Mouse (Mus musculus) limb, embryonic 11.5 days (tissue): Measurements from ENCODE around the gene Naip6. TPM values are rescaled to one million over a fixed set of nuclear protein-coding genes. Genes with fewer than 3 reads are reported as not detected.
"Not testable (repeated sequence)": the region's sequence is repeated elsewhere in the genome, so short reads cannot be mapped to it uniquely, and the experiment has no call there.

Source experiments
- ATAC-seq: fragments of 200-750 bp; cut with Nextera tagmentation; 2 replicates; pipeline ENCODE4 v1.8.0; 2017; ENCODE audit warnings: low read depth; ENCODE audit not compliant: insufficient number of reproducible peaks, low FRiP score, low TSS enrichment
- DNase-seq: peaks from one replicate; pipeline ENCODE4 v3.0.0-alpha.2; 2015; ENCODE audit warnings: low spot score
- H3K27ac ChIP-seq: fragments of 300-500 bp; sonication (generic); replicated peaks from 2 replicates; pipeline ENCODE4 v1.5.1; 2014; ENCODE audit warnings: low read depth, mild to moderate bottlenecking, low read length
- H3K27me3 ChIP-seq: fragments of 300-500 bp; sonication (generic); 2 replicates; pipeline ENCODE4 v1.6.1; 2014; ENCODE audit warnings: mild to moderate bottlenecking, low read length, mixed read lengths; ENCODE audit not compliant: control insufficient read depth, insufficient read depth
- H3K36me3 ChIP-seq: fragments of 300-500 bp; sonication (generic); 2 replicates; pipeline ENCODE4 v1.6.1; 2014; ENCODE audit warnings: mild to moderate bottlenecking, low read length, moderate library complexity, mixed read lengths; ENCODE audit not compliant: control insufficient read depth, insufficient read depth
- H3K4me1 ChIP-seq: fragments of 300-500 bp; sonication (generic); 2 replicates; pipeline ENCODE4 v1.6.1; 2014; ENCODE audit warnings: low read length, mixed read lengths; ENCODE audit not compliant: control insufficient read depth, insufficient read depth
- H3K4me2 ChIP-seq: fragments of 300-500 bp; sonication (generic); 2 replicates; pipeline ENCODE4 v1.6.1; 2014; ENCODE audit warnings: low read depth, mild to moderate bottlenecking, moderate library complexity; ENCODE audit not compliant: severe bottlenecking
- H3K4me3 ChIP-seq: fragments of 300-500 bp; sonication (generic); 2 replicates; pipeline ENCODE4 v1.5.1; 2014; ENCODE audit warnings: low read depth, low read length
- H3K9ac ChIP-seq: fragments of 300-500 bp; sonication (generic); 2 replicates; pipeline ENCODE4 v1.6.1; 2014; ENCODE audit warnings: mild to moderate bottlenecking, low read length
- H3K9me3 ChIP-seq: fragments of 300-500 bp; sonication (generic); 2 replicates; pipeline ENCODE4 v1.6.1; 2016; ENCODE audit warnings: low read length; ENCODE audit not compliant: control insufficient read depth
- WGBS: fragments of 180-500 bp; shearing (Covaris S2); extraction: QIAGEN DNeasy Blood & Tissue Kit; methylation state at CpG from one replicate; pipeline ENCODE4 v1.1.7; 2014; 5-methylcytosine and 5-hydroxymethylcytosine counted together
- polyA plus RNA-seq: library from polyadenylated mRNA; unstranded; fragments of >200 nt; fragmentation: Nextera tagmentation; extraction: Ambion mirVana; gene quantifications from 2 replicates; pipeline ENCODE4 v1.2.1, GENCODE M21; 2014

Gene Naip6
- polyA plus RNA-seq = 0.07 and 0.17 TPM in 2 replicates

- H3K27me3 ChIP-seq, H3K27ac ChIP-seq, H3K4me3 ChIP-seq, H3K4me1 ChIP-seq, H3K9ac ChIP-seq, H3K9me3 ChIP-seq, H3K4me2 ChIP-seq, DNase-seq, H3K36me3 ChIP-seq, ATAC-seq: not testable (repeated sequence)
- WGBS = 72% methylated on average over 5 of the region's 6 CpGs
These were observed at the start of gene Naip6 for GRCm38 (mm10) chr13:100317256-100317893. Gene Naip6, minus strand, starts transcription at chr13:100317674.

DNA sequence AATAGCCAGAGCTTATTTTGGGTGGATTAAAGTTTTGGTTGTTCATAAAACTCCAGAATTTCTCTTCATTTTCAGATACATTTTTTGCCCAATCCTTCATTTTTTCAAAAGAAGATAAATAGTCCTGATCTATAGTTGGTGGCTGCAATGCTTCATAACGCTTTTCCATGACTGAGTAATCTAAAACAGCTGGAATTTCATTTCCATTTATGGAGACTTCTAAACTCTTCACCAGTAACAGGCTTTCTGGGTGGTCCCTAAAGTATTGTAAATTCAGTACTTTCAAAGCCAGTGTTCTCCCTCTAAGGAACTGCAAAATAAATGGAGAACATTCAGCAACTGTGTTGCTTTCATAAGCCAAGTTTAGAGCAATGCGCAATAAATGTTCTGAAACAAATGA, 34.8 kb upstream of the Naip6 start:
- not testable (repeated sequence) for H3K36me3 ChIP-seq, DNase-seq

GRCm38 (mm10) chr13:100349510-100350173, 32.2 kb upstream of the Naip6 start:
- not testable (repeated sequence) for H3K9me3 ChIP-seq, ATAC-seq, H3K27me3 ChIP-seq, DNase-seq, H3K4me2 ChIP-seq, H3K27ac ChIP-seq, H3K9ac ChIP-seq, H3K4me1 ChIP-seq, H3K36me3 ChIP-seq, H3K4me3 ChIP-seq
- WGBS = 82% methylated on average over 1 of the region's 2 CpGs

More for the DNA sequence above, 34.8 kb upstream of the Naip6 start:
- H3K27me3 ChIP-seq, H3K4me1 ChIP-seq, H3K4me2 ChIP-seq, H3K4me3 ChIP-seq, H3K9ac ChIP-seq, H3K9me3 ChIP-seq, H3K27ac ChIP-seq, ATAC-seq: not testable (repeated sequence)
- WGBS = 66% methylated on average over 2 of the region's 2 CpGs

GRCm38 (mm10) chr13:100341822-100342221, 24.3 kb upstream of the Naip6 start:
- 81% methylated on average over 2 of the region's 2 CpGs for WGBS
- ATAC-seq = no peak

DNA sequence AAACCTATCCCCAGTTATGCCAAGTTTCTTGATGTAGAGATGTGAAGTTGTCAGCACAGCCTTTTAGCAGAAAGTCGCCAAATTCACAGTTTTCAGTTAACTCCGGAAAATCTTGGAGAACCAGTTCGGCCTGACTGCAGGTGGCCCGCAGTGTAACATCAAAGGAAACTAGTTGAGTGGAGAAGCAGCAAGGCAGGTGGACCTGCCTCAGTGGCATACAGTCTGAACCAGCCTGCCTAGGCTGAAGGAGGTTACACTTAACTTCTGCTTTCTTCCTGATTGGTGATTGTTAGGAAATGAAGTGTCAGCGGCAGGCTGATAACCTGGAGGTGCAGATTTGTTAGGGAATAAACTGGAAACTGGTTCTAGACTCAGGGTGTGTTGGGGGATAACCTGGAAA, 14.3 kb upstream of the Naip6 start:
- H3K9me3 ChIP-seq, H3K4me2 ChIP-seq, H3K4me3 ChIP-seq, H3K9ac ChIP-seq, ATAC-seq, H3K27ac ChIP-seq, H3K4me1 ChIP-seq, H3K36me3 ChIP-seq, DNase-seq, H3K27me3 ChIP-seq: not testable (repeated sequence)
- 28% methylated on average over 5 of the region's 5 CpGs for WGBS

More at GRCm38 (mm10) chr13:100341822-100342221, 24.3 kb upstream of the Naip6 start:
- Histone ChIP-seq H3K4me1 (no peaks in the 10 kb centered on the region), H3K4me2 (no peak overlapping the region), H3K27ac (no peak overlapping the region), H3K9me3 (no peaks in the 10 kb centered on the region), H3K4me3 (no peak overlapping the region), H3K27me3 (no peaks in the 10 kb centered on the region), H3K9ac (no peak overlapping the region), H3K36me3 (no peaks in the 10 kb centered on the region)
- DNase-seq = no peak

DNA sequence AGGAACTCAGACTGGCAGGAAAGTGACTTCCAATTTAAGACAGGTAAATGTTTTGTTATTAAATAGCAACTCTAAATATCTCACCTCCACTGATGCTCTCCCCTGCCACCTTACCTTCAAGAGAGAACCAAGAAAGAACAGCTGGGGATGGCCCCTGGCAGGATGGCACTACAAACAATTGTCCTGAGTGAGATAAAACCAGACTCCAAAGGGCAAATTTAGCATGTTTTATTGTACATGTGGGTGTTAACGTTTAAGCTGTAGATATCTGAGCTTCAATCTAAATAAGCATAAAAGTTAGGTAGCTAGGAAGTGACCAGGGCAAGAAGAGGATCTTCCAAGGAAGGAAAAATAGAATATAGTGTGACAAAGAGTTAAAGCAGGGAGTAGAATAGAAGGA, 11.4 kb upstream of the Naip6 start:
- H3K27ac ChIP-seq, H3K27me3 ChIP-seq, H3K9me3 ChIP-seq, ATAC-seq, H3K4me3 ChIP-seq, H3K4me2 ChIP-seq, H3K9ac ChIP-seq, H3K4me1 ChIP-seq, DNase-seq, H3K36me3 ChIP-seq: not testable (repeated sequence)
- WGBS = 39% methylated on average over 1 of the region's 1 CpGs

DNA sequence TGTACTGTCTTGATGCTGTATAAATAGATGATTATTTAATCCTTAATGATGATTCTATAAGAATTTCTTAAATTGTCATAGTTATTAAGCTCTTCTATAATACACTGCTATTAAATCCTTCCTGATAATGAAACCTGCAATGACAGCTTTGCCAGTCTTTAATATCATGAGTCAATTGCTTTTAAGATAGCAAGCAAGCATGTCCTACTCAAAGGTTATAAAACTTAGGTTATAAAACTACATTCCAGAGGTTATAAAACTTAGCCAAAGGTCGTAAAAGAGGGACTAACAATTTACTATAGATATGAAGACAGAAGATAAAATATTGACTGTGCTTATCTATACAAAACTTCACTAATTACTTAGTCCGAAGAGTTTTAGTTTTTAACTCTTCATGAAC, 10.6 kb upstream of the Naip6 start:
- WGBS = 69% methylated on average over 2 of the region's 2 CpGs
- H3K4me3 ChIP-seq, H3K4me1 ChIP-seq, H3K27me3 ChIP-seq, H3K36me3 ChIP-seq, H3K4me2 ChIP-seq, H3K9ac ChIP-seq, H3K9me3 ChIP-seq, DNase-seq, ATAC-seq, H3K27ac ChIP-seq: not testable (repeated sequence)

- not testable (repeated sequence) for H3K27me3 ChIP-seq, H3K9ac ChIP-seq, H3K4me1 ChIP-seq, ATAC-seq, H3K9me3 ChIP-seq, DNase-seq, H3K4me3 ChIP-seq, H3K36me3 ChIP-seq, H3K27ac ChIP-seq, H3K4me2 ChIP-seq
- WGBS = 91% methylated on average over 3 of the region's 3 CpGs
These were observed 4.9 kb upstream of the Naip6 start for GRCm38 (mm10) chr13:100322266-100322837.
